Mouse (Mus musculus): ENCODE measurements around the gene Ankdd1a. TPM values are rescaled to one million over a fixed set of nuclear protein-coding genes. Genes with fewer than 3 reads are reported as not detected.

Ankdd1a gene
- total and polyA plus RNA-seq, 3 experiments: 0.06 TPM; not detected in 2

DNA sequence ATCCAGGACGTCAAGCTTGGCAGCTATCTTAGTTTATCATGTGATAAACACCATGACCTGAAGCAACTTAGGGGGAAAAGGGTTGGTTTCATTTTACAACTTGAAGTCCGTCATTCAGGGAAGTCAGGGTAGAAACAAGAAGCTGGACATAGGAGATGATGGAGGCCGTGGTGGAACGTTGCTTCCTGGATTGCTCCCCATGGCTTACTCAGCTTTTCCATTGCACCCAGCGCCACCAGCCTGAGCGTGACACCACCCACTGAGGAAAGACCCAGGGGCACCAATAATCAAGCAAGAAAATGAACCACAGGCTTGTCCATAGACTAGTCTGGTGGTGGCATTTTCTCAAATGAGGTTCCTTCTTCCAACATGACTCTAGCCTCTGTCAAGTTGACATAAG is 48.8 kb upstream of the Ankdd1a start:
- H3K27me3 ChIP-seq (ENCODE audit: control insufficient read depth in 1 of 2, insufficient read depth in 2 of 2, low read length in 2 of 2): no peaks in the 10 kb centered on the region
- no peaks in the 10 kb centered on the region for H3K9me3 ChIP-seq (replicated peaks; ENCODE audit: insufficient read depth, low read length)
- H3K4me3 ChIP-seq (ENCODE audit: control insufficient read depth in 1 of 2, insufficient read depth in 1 of 2, low read depth in 2 of 2, low read length in 2 of 2): no peak overlapping the region
- H3K4me1 ChIP-seq (ENCODE audit: control insufficient read depth in 1 of 2, insufficient read depth in 2 of 2, low read length in 2 of 2): peaks cover 4 to 5% of the 10 kb centered on the region in 2 experiments; a peak in 3 of 4 replicates
- no peak for DNase-seq (ENCODE audit: low read depth, low spot score)
- no peak overlapping the region for H3K27ac ChIP-seq (ENCODE audit: control insufficient read depth, low read depth, low read length)
- H3K36me3 ChIP-seq (ENCODE audit: control insufficient read depth in 1 of 2, insufficient read depth in 2 of 2, low read length in 2 of 2): peaks cover 4 to 9% of the 10 kb centered on the region in 2 experiments
- no peak overlapping the region for H3K9ac ChIP-seq (ENCODE audit: control insufficient read depth, low read depth, low read length, poor library complexity, severe bottlenecking)
- no peak for TF ChIP-seq TAL1 (IDR thresholded peaks at IDR 0.05; ENCODE audit: low read length)
- no peak for TF ChIP-seq ZKSCAN1 (IDR thresholded peaks at IDR 0.05; ENCODE audit: low read depth, low read length)
- TF ChIP-seq MXI1 (IDR thresholded peaks at IDR 0.05; ENCODE audit: low read depth, low read length): no peak
- no peak for TF ChIP-seq POLR2A (IDR thresholded peaks at IDR 0.05; ENCODE audit: control insufficient read depth in 1 of 2, insufficient read depth in 1 of 2, low read depth in 1 of 2, low read length in 2 of 2, poor library complexity in 1 of 2)
- TF ChIP-seq MYB (IDR thresholded peaks at IDR 0.05; ENCODE audit: low read depth, low read length): no peak
- TF ChIP-seq RAD21 (IDR thresholded peaks at IDR 0.05; ENCODE audit: low read depth, low read length): no peak
- no peak for TF ChIP-seq ZNF384 (IDR thresholded peaks at IDR 0.05; ENCODE audit: low read depth, low read length)
- TF ChIP-seq POLR2AphosphoS5 (IDR thresholded peaks at IDR 0.05; ENCODE audit: borderline replicate concordance, low read depth, low read length): no peak
- TF ChIP-seq CHD2 (IDR thresholded peaks at IDR 0.05; ENCODE audit: low read length): no peak
- no peak for TF ChIP-seq RCOR1 (IDR thresholded peaks at IDR 0.05; ENCODE audit: low read depth, low read length)
- TF ChIP-seq MYC (IDR thresholded peaks at IDR 0.05; ENCODE audit: low read depth, low read length): no peak
- TF ChIP-seq ZC3H11A (IDR thresholded peaks at IDR 0.05; ENCODE audit: low read depth, low read length): no peak
- no peak for TF ChIP-seq GABPA (IDR thresholded peaks at IDR 0.05; ENCODE audit: low read depth, low read length)
- no peak for TF ChIP-seq MAFK (IDR thresholded peaks at IDR 0.05; ENCODE audit: borderline replicate concordance, low read depth, low read length)
- no peak for TF ChIP-seq SMC3 (IDR thresholded peaks at IDR 0.05; ENCODE audit: low read depth, low read length)
- TF ChIP-seq CTCF (IDR thresholded peaks at IDR 0.05 in 2 of 3, conservative IDR thresholded peaks at IDR 0.05 in 1 of 3; ENCODE audit: control insufficient read depth in 1 of 3, insufficient read depth in 1 of 3, low read depth in 2 of 3, low read length in 3 of 3, poor library complexity in 1 of 3, severe bottlenecking in 1 of 3): no peak
- TF ChIP-seq TBP (IDR thresholded peaks at IDR 0.05; ENCODE audit: low read depth, low read length): no peak
- H3K79me2 ChIP-seq (ENCODE audit: control insufficient read depth, insufficient read depth, low read length, poor library complexity): no peaks in the 10 kb centered on the region

DNA sequence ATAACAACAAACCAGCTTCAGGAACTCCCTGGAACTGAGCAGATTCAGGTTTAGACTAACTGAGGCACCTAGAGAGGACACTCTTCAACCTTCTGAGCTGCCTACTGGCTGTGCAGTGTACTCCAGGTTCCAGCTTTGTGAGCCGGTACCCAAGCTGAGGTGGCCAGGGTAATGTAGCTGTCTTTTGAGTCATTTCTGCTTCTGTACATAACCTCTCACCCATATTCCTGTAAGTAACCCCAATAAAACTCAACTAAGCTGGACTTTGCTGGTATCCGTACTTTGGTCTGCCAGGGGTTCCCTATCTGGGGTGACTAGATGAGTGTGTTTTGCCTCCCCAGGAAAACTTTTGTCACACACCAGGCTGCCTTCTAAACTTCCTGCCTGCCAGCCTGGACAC is 44.7 kb upstream of the Ankdd1a start:
- no peak overlapping the region for H3K9ac ChIP-seq (ENCODE audit: control insufficient read depth, low read depth, low read length, poor library complexity, severe bottlenecking)
- no peaks in the 10 kb centered on the region for H3K79me2 ChIP-seq (ENCODE audit: control insufficient read depth, insufficient read depth, low read length, poor library complexity)
- no peak overlapping the region for H3K27ac ChIP-seq (ENCODE audit: control insufficient read depth, low read depth, low read length)
- no peak for DNase-seq (ENCODE audit: low read depth, low spot score)
- H3K4me1 ChIP-seq (ENCODE audit: control insufficient read depth in 1 of 2, insufficient read depth in 2 of 2, low read length in 2 of 2): peaks cover 4 to 5% of the 10 kb centered on the region in 2 experiments; a peak in 3 of 4 replicates
- no peaks in the 10 kb centered on the region for H3K27me3 ChIP-seq (ENCODE audit: control insufficient read depth in 1 of 2, insufficient read depth in 2 of 2, low read length in 2 of 2)
- no peak overlapping the region for H3K4me3 ChIP-seq (ENCODE audit: control insufficient read depth in 1 of 2, insufficient read depth in 1 of 2, low read depth in 2 of 2, low read length in 2 of 2)
- no peak for TF ChIP-seq MAX (IDR thresholded peaks at IDR 0.05; ENCODE audit: low read length)
- no peak for TF ChIP-seq ELF1 (IDR thresholded peaks at IDR 0.05; ENCODE audit: low read depth, low read length)
- no peak for TF ChIP-seq USF2 (IDR thresholded peaks at IDR 0.05; ENCODE audit: borderline replicate concordance in 1 of 2, insufficient read depth in 1 of 2, low read depth in 1 of 2, low read length in 2 of 2)
- TF ChIP-seq CHD2 (IDR thresholded peaks at IDR 0.05; ENCODE audit: low read length): no peak
- no peak for TF ChIP-seq GABPA (IDR thresholded peaks at IDR 0.05; ENCODE audit: low read depth, low read length)
- no peak for TF ChIP-seq BHLHE40 (IDR thresholded peaks at IDR 0.05; ENCODE audit: borderline replicate concordance, low read depth, low read length)
- no peak for TF ChIP-seq POLR2AphosphoS5 (IDR thresholded peaks at IDR 0.05; ENCODE audit: borderline replicate concordance, low read depth, low read length)
- TF ChIP-seq ZC3H11A (IDR thresholded peaks at IDR 0.05; ENCODE audit: low read depth, low read length): no peak
- no peak for TF ChIP-seq ZKSCAN1 (IDR thresholded peaks at IDR 0.05; ENCODE audit: low read depth, low read length)
- no peak for TF ChIP-seq ZNF384 (IDR thresholded peaks at IDR 0.05; ENCODE audit: low read depth, low read length)
- no peak for TF ChIP-seq HCFC1 (IDR thresholded peaks at IDR 0.05; ENCODE audit: low read depth, low read length)
- TF ChIP-seq MYB (IDR thresholded peaks at IDR 0.05; ENCODE audit: low read depth, low read length): no peak
- TF ChIP-seq E2F4 (IDR thresholded peaks at IDR 0.05; ENCODE audit: borderline replicate concordance, low read depth, low read length): no peak
- TF ChIP-seq ZMIZ1 (IDR thresholded peaks at IDR 0.05; ENCODE audit: low read depth, low read length): no peak
- no peak for TF ChIP-seq GATA1 (IDR thresholded peaks at IDR 0.05; ENCODE audit: low read depth, low read length)
- TF ChIP-seq POLR2AphosphoS2 (IDR thresholded peaks at IDR 0.05; ENCODE audit: low read length): no peak
- no peak for TF ChIP-seq MAFK (IDR thresholded peaks at IDR 0.05; ENCODE audit: borderline replicate concordance, low read depth, low read length)
- no peak for TF ChIP-seq MAZ (IDR thresholded peaks at IDR 0.05; ENCODE audit: low read depth, low read length)
- no peak for TF ChIP-seq MYC (IDR thresholded peaks at IDR 0.05; ENCODE audit: low read depth, low read length)
- H3K9me3 ChIP-seq (replicated peaks; ENCODE audit: insufficient read depth, low read length): no peaks in the 10 kb centered on the region
- peaks cover 2 to 9% of the 10 kb centered on the region in 2 experiments; a peak in 3 of 4 replicates for H3K36me3 ChIP-seq (ENCODE audit: control insufficient read depth in 1 of 2, insufficient read depth in 2 of 2, low read length in 2 of 2)

Data from MEL (cell line).